Mouse (Mus musculus): ENCODE measurements around the gene H2-Q2.
"Not testable (repeated sequence)": the region's sequence is repeated elsewhere in the genome, so short reads cannot be mapped to it uniquely, and the experiment has no call there.

DNA sequence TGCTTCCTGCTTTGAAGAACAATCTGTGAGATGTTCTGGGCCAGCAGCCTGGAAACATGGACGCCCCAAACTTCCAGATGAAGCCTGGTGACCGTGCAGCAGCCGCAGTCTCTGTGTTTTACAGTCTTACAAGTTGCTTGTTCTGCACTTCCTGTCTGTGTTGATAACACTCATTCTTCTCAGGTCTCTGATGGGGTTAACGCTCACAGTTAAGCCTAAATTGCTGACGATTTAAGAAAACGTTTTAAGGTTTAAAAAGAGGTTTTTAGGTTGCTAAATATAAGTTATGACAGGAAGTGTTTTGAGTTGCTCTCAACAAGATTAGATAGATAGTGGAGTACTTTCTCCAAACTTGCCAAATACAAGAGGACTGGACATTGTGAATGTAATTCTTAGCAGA lies 11.2 kb downstream of the H2-Q2 start:
- TF ChIP-seq POLR2A (IDR thresholded peaks at IDR 0.05; ENCODE audit: control insufficient read depth, extremely low read depth, insufficient read depth, low read length, poor library complexity); CTCF (IDR thresholded peaks at IDR 0.05; ENCODE audit: borderline replicate concordance, control insufficient read depth, extremely low read depth, insufficient read depth, low read length, poor library complexity): not testable (repeated sequence)
